Comparison of ENCODE assay signal across 24 mouse cellular contexts in genomic region chr10:99375101-99375500, GRCm38 (mm10).
DNase-seq lines count a peak whose midpoint lies in the region; ATAC-seq and TF ChIP-seq lines count a peak whose summit lies in the region.
"Had no signal": no experiment of that assay in that cellular context is flagged by ENCODE, and none has a peak within 500 bp of the region (broad histone marks: within the 10 kb centered on the region; RNA-seq: fewer than 3 reads in every experiment).

No protein-coding gene starts in this region.

- peak; percentile 12 for DNase-seq in thymus, adult 2 months
- DNase-seq in thymus, adult 18-20 months: no peak
- peak; percentile 70 for DNase-seq in forelimb bud, embryonic 11.5 days (ENCODE audit: low read depth, low spot score)
- peak; percentile 24 for DNase-seq in thymus, postnatal 4 days
- DNase-seq in kidney, postnatal 36 days: no peak
- no peak for DNase-seq in ovary, postnatal 14 days (ENCODE audit: low spot score)
- DNase-seq: adrenal gland, adult 2 months; cerebellum, adult 2 months; gastrocnemius, postnatal 14 days; heart, adult 18-20 months; heart, postnatal 10 days; kidney, adult 11 months; layer of hippocampus, adult 9-11 months; liver, postnatal 0 days; lung, postnatal 14 days; retina, postnatal 1 day had no signal

- H3K27ac ChIP-seq in thymus, adult 2 months (ENCODE audit: control insufficient read depth, insufficient read depth, low read length): no peak overlapping the region
- peak overlapping the region; percentile 27; the same call in 1 of the 2 replicates for H3K27ac ChIP-seq in limb, embryonic 15.5 days
- H3K27ac ChIP-seq: midbrain, embryonic 13.5 days; neural tube, embryonic 12.5 days had no signal

- H3K36me3 ChIP-seq in thymus, adult 2 months (ENCODE audit: control insufficient read depth, insufficient read depth, low read length): no peaks in the 10 kb centered on the region
- no peaks in the 10 kb centered on the region for H3K36me3 ChIP-seq in limb, embryonic 15.5 days
- H3K36me3 ChIP-seq: heart, embryonic 12.5 days; midbrain, embryonic 13.5 days; neural tube, embryonic 12.5 days had no signal

- H3K27me3 ChIP-seq in thymus, adult 2 months (ENCODE audit: control insufficient read depth, insufficient read depth, low read length): no peaks in the 10 kb centered on the region
- H3K27me3 ChIP-seq in limb, embryonic 15.5 days: no peaks in the 10 kb centered on the region
- H3K27me3 ChIP-seq: heart, embryonic 12.5 days; midbrain, embryonic 13.5 days; neural tube, embryonic 12.5 days had no signal

- no peak overlapping the region for H3K9ac ChIP-seq in limb, embryonic 15.5 days
- H3K9ac ChIP-seq: heart, embryonic 12.5 days; liver, postnatal 0 days; midbrain, embryonic 13.5 days; neural tube, embryonic 12.5 days had no signal

- no peak for TF ChIP-seq CTCF in thymus, adult 2 months (IDR thresholded peaks at IDR 0.05; ENCODE audit: borderline replicate concordance, control insufficient read depth, extremely low read depth, insufficient read depth, low read length, poor library complexity)

- no peaks in the 10 kb centered on the region for H3K9me3 ChIP-seq in limb, embryonic 15.5 days
- H3K9me3 ChIP-seq: heart, embryonic 12.5 days; midbrain, embryonic 13.5 days; neural tube, embryonic 12.5 days had no signal

- 65% methylated on average over 5 of the region's 5 CpGs for WGBS in thymus, adult 2 months
- 18% methylated on average over 5 of the region's 5 CpGs for WGBS in limb, embryonic 15.5 days

- no peak overlapping the region for H3K4me2 ChIP-seq in limb, embryonic 15.5 days
- H3K4me2 ChIP-seq: heart, embryonic 12.5 days; liver, embryonic 11.5 days; midbrain, embryonic 13.5 days; neural tube, embryonic 12.5 days had no signal

- TF ChIP-seq POLR2A in thymus, adult 2 months (IDR thresholded peaks at IDR 0.05; ENCODE audit: control insufficient read depth, extremely low read depth, insufficient read depth, low read length, poor library complexity): no peak

- no peak overlapping the region for H3K4me3 ChIP-seq in thymus, adult 2 months (ENCODE audit: control insufficient read depth, insufficient read depth, low read length)
- no peak overlapping the region for H3K4me3 ChIP-seq in limb, embryonic 15.5 days
- H3K4me3 ChIP-seq: erythroblast, embryonic 14.5 days; heart, embryonic 12.5 days; midbrain, embryonic 13.5 days; neural tube, embryonic 12.5 days had no signal

- ATAC-seq in limb, embryonic 15.5 days (ENCODE audit: insufficient number of reproducible peaks, low FRiP score, low TSS enrichment, low read depth): peak; percentile 19; the same call in 1 of the 2 replicates
- no peak for ATAC-seq in cerebellum, adult (ENCODE audit: insufficient number of reproducible peaks, low FRiP score, low TSS enrichment)
- ATAC-seq: forebrain, embryonic 14.5 days; liver, postnatal 0 days; midbrain, embryonic 13.5 days had no signal

- peaks cover 2% of the 10 kb centered on the region; the same call in 1 of the 2 replicates for H3K4me1 ChIP-seq in thymus, adult 2 months (replicated peaks; ENCODE audit: control insufficient read depth, insufficient read depth, low read length)
- H3K4me1 ChIP-seq in limb, embryonic 15.5 days: peaks cover 9% of the 10 kb centered on the region
- H3K4me1 ChIP-seq: midbrain, embryonic 13.5 days; neural tube, embryonic 12.5 days had no signal

Comparison
In these comparisons a context has a peak if more than half of its experiments do, and no peak if none do; other contexts are left out.
1. DNase-seq: peak in thymus, adult 2 months (single experiment), forelimb bud, embryonic 11.5 days (single experiment) and thymus, postnatal 4 days (single experiment); none in thymus, adult 18-20 months (0 of 2), kidney, postnatal 36 days (0 of 2) and ovary, postnatal 14 days (single experiment).